Mouse (Mus musculus): ENCODE results near the gene Alkbh1.

Gene Alkbh1

DNA sequence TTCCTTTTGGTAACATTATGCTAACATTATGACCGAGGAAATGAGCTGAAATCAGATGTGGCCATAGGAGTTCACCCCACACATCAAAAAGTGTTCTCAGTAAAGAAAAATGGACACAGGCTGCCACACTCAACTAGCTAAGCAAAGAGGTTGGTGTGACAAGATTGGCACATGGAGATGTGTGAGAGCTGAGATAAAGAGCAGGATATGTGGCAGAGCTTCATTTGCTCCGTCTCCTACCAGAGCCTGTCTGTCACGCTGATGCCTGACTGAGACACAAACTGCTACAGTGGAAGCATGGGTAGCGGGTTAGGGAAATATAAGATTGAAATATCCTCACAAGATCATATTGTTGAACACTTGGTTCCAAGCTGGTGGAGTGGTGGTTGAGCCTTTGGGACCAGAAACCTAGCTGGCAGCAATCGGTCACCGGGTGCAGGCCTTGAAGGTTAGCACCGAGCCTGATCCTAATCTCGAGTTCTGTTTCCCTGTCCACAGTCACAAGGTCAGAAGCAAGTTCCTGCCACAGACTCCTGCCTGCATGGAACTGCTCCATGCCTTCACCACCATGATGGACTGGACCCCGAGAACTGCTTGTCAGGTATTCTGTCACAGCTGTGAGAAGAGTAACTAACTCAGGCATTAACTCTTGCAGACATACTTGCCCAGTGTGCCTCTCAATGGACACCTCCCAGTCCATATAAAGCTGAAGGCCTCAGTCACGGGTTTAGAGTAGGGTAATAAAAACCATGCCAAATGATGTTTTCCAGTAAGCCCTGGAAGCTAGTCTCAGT is 63.0 kb downstream of the Alkbh1 start:
- DNase-seq (ENCODE audit: low spot score in 2 of 2): no peak

- DNase-seq (ENCODE audit: low spot score in 2 of 2): no peak
Measured at GRCm38 (mm10) chr12:87379496-87379895, 64.3 kb downstream of the Alkbh1 start.

Measured in heart, adult 9 months (tissue).